ENCODE assay signal across 20 mouse cellular contexts in the genomic region with DNA sequence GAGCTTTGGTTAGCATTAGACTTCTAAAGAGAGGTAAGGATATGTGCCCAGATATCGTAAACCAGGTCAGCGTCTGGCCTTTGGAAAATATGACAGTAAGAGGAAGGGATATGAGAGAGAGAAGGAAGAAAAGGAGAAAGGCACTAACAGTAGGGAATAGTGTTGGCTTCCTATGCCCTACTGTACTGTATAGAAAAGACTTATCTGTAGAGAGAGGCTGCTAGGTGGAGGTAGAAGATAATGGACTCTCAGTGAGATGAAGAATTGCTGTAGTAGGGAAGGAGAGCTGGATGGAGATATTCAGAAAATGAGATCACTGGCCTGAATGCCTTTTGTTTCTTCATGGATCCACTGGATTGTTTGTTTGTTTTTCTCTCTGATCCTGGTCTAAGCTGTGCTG.
A peak's percentile ranks its signal among the peaks of the same experiment; 100 is the strongest.
DNase-seq lines count a peak whose midpoint lies in the region; ATAC-seq lines count a peak whose summit lies in the region.
"Had no signal": no experiment of that assay in that cellular context is flagged by ENCODE, and none has a peak within 500 bp of the region (broad histone marks: within the 10 kb centered on the region; RNA-seq: fewer than 3 reads in every experiment).

No protein-coding gene starts in this region.

- H3K4me3 ChIP-seq in liver, embryonic 11.5 days (ENCODE audit: low read depth, low read length), result no peak overlapping the region
- H3K4me3 ChIP-seq in liver, embryonic 15.5 days (replicated peaks), result no peak overlapping the region
- H3K4me3 ChIP-seq: embryonic facial prominence, embryonic 12.5 days; forebrain, embryonic 15.5 days; heart, adult 2 months; heart, embryonic 12.5 days; hindbrain, embryonic 15.5 days had no signal

- H3K9me3 ChIP-seq in liver, embryonic 11.5 days (ENCODE audit: control insufficient read depth, low read length), result no peaks in the 10 kb centered on the region
- H3K9me3 ChIP-seq in liver, embryonic 15.5 days (replicated peaks), result no peaks in the 10 kb centered on the region
- H3K9me3 ChIP-seq: embryonic facial prominence, embryonic 12.5 days; forebrain, embryonic 15.5 days; heart, embryonic 12.5 days; hindbrain, embryonic 15.5 days had no signal

- no peaks in the 10 kb centered on the region for H3K27me3 ChIP-seq in liver, embryonic 11.5 days (replicated peaks; ENCODE audit: control insufficient read depth, insufficient read depth, low read length)
- H3K27me3 ChIP-seq in liver, embryonic 15.5 days, result no peaks in the 10 kb centered on the region
- H3K27me3 ChIP-seq: CH12.LX; embryonic facial prominence, embryonic 12.5 days; forebrain, embryonic 15.5 days; heart, embryonic 12.5 days; hindbrain, embryonic 15.5 days had no signal

- H3K4me1 ChIP-seq in liver, embryonic 11.5 days (replicated peaks; ENCODE audit: control insufficient read depth, insufficient read depth, low read length), result peaks cover 8% of the 10 kb centered on the region
- H3K4me1 ChIP-seq in liver, embryonic 15.5 days (replicated peaks), result peaks cover 9% of the 10 kb centered on the region
- H3K4me1 ChIP-seq: forebrain, embryonic 15.5 days; heart, embryonic 12.5 days had no signal

- H3K36me3 ChIP-seq in liver, embryonic 11.5 days (ENCODE audit: control insufficient read depth, insufficient read depth, low read length), result no peaks in the 10 kb centered on the region
- H3K36me3 ChIP-seq in liver, embryonic 15.5 days (replicated peaks), result no peaks in the 10 kb centered on the region
- H3K36me3 ChIP-seq: embryonic facial prominence, embryonic 12.5 days; forebrain, embryonic 15.5 days; hindbrain, embryonic 15.5 days had no signal

- H3K27ac ChIP-seq in liver, embryonic 11.5 days (ENCODE audit: low read depth, low read length), result no peak overlapping the region
- H3K27ac ChIP-seq in liver, embryonic 15.5 days (replicated peaks), result no peak overlapping the region
- H3K27ac ChIP-seq: embryonic facial prominence, embryonic 12.5 days; forebrain, embryonic 15.5 days; heart, adult 2 months; hindbrain, embryonic 15.5 days had no signal

- H3K9ac ChIP-seq in liver, embryonic 11.5 days (ENCODE audit: low read depth, low read length), result no peak overlapping the region
- no peak overlapping the region for H3K9ac ChIP-seq in liver, embryonic 15.5 days
- H3K9ac ChIP-seq: embryonic facial prominence, embryonic 12.5 days; forebrain, embryonic 15.5 days; heart, embryonic 12.5 days; hindbrain, embryonic 15.5 days had no signal

- 96% methylated on average over 2 of the region's 2 CpGs for WGBS in liver, embryonic 11.5 days
- WGBS in liver, embryonic 15.5 days (ENCODE audit: insufficient replicate concordance), result 77% methylated on average over 2 of the region's 2 CpGs

- peak; percentile 71; the same call in 1 of the 2 replicates for ATAC-seq in liver, embryonic 11.5 days (replicated peaks; ENCODE audit: low FRiP score)
- ATAC-seq in liver, embryonic 15.5 days (ENCODE audit: insufficient read depth), result peak; percentile 63
- ATAC-seq: forebrain, embryonic 15.5 days had no signal

- no peak for DNase-seq in liver, embryonic 11.5 days (ENCODE audit: low spot score)
- DNase-seq in liver, result no peak
- peak; percentile 15 for DNase-seq in c-Kit-positive CD71-positive TER-119-negative erythroid progenitor cells, embryonic 14.5 days (ENCODE audit: low read depth)
- no peak for DNase-seq in thymus, postnatal 25 days
- no peak for DNase-seq in kidney, adult 18-20 months
- DNase-seq in heart, postnatal 10 days, result no peak
- DNase-seq: adrenal gland, adult 2 months; adrenal gland, postnatal 25 days; cerebellum, adult 11 months; cerebellum, adult 9-10 months; cerebellum, postnatal 25 days; gastrocnemius, postnatal 14 days; heart, adult 2 months; heart, postnatal 36 days had no signal

- intact Hi-C loops in heart, postnatal 10 days (cut with DNase I), result no loop called here

- no peak overlapping the region for H3K4me2 ChIP-seq in liver, embryonic 11.5 days
- H3K4me2 ChIP-seq in liver, embryonic 15.5 days, result no peak overlapping the region
- H3K4me2 ChIP-seq: embryonic facial prominence, embryonic 12.5 days; forebrain, embryonic 15.5 days; heart, embryonic 12.5 days; hindbrain, embryonic 15.5 days had no signal
